Mouse (Mus musculus): ENCODE results near the gene Aurkb.

DNA sequence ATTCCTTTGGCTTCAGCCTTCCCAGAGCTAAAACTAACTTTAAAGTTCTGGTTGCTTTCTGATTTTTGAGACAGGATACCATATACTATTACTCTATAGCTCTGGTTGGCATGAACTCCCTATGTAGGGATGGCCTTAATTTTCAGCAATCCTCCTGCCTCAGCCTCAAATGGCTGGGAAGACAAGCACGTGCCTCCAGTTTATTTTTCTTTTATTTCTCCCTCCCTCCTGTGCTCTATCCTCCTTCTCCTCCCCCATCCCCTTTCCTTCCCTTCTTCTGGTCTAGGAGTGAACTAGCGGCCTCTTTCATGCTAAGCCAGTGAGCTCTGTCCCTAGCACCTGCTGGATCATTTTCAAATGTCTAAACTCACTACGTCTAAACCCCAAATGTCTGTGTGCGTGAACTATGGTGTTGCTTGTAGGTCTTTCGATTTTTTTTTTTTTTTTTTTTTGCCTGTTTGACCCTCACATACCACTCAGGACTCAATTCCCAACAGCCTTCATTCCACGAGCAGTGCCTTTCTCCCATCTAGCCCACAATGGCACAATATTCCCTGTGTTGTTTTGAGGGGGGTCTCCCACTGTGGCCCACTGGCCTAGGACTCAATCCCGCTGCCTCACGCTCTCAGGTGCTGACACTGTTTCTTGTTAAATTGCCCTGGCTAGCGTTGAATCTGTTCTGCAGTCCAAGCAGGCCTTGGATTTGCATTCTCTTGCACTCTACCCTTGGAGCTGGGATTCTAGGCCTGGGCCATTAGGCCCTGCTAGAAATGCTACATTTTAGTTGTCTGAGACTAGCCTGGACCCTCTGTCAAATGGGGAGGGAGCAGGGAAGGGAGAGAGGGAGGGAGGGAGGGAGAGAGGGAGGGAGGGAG is 19.0 kb downstream of the Aurkb start:
- TF ChIP-seq ZNF384 (IDR thresholded peaks at IDR 0.05; ENCODE audit: low read depth, low read length) (no peak), MAFK (IDR thresholded peaks at IDR 0.05; ENCODE audit: insufficient read depth, low read depth, low read length) (no peak), CHD2 (IDR thresholded peaks at IDR 0.05; ENCODE audit: low read depth, low read length) (no peak)
